Mouse (Mus musculus) heart, postnatal 36 days (tissue): Measurements from ENCODE around the gene Gm20821. TPM values are rescaled to one million over a fixed set of nuclear protein-coding genes. Genes with fewer than 3 reads are reported as not detected.
"Not testable (repeated sequence)": the region's sequence is repeated elsewhere in the genome, so short reads cannot be mapped to it uniquely, and the experiment has no call there.

Experiments used
- DNase-seq, 2 experiments: peaks; one replicate each; pipeline ENCODE4 v3.0.0; 2021 to 2022
- intact Hi-C: fragments of 180-260 bp; cut with DNase I; formaldehyde crosslinking; loops from one replicate; pipeline ENCODE4 v1.15.1; 2025
- total RNA-seq, 2 experiments: library from RNA; stranded (reverse); gene quantifications; 2 replicates each; pipeline ENCODE4 v1.2.3; 2021

Gm20821 gene
- total RNA-seq, result not detected

DNA sequence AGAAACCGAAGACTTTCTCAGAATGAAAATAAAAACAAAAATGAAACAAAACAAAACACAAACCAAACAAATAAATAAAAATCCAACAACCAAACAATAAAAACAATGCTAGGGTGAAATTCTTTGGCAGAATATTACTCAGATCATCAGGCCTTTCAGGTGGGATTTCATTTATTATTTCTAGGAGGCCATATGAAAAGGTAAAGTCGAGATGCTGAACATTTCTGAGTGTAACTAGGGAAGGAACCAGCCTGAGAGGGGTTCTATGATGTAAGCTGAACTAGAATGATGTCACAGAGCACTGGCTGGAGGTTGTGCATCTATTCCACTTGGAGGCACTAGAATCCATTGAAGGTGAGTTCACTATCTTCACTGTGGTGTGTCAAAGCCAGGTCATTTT is at the start of gene Gm20821:
Gene Gm20821 (plus strand): TSS at position 301 of the 400 bp plus-strand sequence.
- DNase-seq, intact Hi-C loops: not testable (repeated sequence)
